Mouse (Mus musculus): ENCODE measurements around the gene Plpp2. TPM values are rescaled to one million over a fixed set of nuclear protein-coding genes. Genes with fewer than 3 reads are reported as not detected.

The Plpp2 gene
- polyA plus RNA-seq, 1 experiment = 23.5 TPM

DNA sequence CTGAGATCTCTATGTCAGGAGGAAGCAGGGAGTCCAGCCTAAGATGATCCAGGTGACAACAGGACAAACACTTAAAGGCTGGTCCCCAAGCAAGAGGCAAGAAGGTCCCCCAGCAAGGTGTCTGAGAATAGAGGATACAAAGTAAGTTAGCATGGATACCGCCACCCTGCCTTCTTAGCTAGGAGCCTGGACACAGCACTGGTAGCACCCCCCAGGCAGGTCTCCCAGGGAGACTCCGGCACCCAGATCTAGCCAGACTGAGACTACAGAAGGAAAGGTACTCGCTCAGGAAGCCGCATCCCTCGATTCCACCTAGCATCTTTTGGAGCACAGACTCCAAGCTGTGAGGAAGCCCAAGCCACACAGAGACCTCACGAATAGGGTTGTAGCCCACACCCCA is 19.6 kb upstream of the Plpp2 start:
- peaks cover 3% of the 10 kb centered on the region; the same call in 1 of the 2 replicates for H3K4me1 ChIP-seq (ENCODE audit: control insufficient read depth, insufficient read depth, low read length)
- H3K27ac ChIP-seq (ENCODE audit: insufficient read depth, low read length) = no peak overlapping the region
- peak overlapping the region; percentile 77 for H3K4me3 ChIP-seq (ENCODE audit: insufficient read depth, low read length)
- TF ChIP-seq POLR2A (IDR thresholded peaks at IDR 0.05; ENCODE audit: low read depth, low read length) (no peak), CTCF (IDR thresholded peaks at IDR 0.05; ENCODE audit: borderline replicate concordance, insufficient read depth, low read length) (no peak)

GRCm38 (mm10) chr10:79552531-79552930 is 18.9 kb upstream of the Plpp2 start:
- no peak for TF ChIP-seq POLR2A (IDR thresholded peaks at IDR 0.05; ENCODE audit: low read depth, low read length)
- TF ChIP-seq CTCF (IDR thresholded peaks at IDR 0.05; ENCODE audit: borderline replicate concordance, insufficient read depth, low read length) = no peak
- H3K27ac ChIP-seq (ENCODE audit: insufficient read depth, low read length) = no peak overlapping the region

GRCm38 (mm10) chr10:79550366-79550765 is 16.8 kb upstream of the Plpp2 start:
- Histone ChIP-seq H3K4me1 (ENCODE audit: control insufficient read depth, insufficient read depth, low read length) (peaks cover 3% of the 10 kb centered on the region; the same call in 1 of the 2 replicates), H3K27ac (ENCODE audit: insufficient read depth, low read length) (no peak overlapping the region), H3K4me3 (ENCODE audit: insufficient read depth, low read length) (no peak overlapping the region)
- TF ChIP-seq CTCF (IDR thresholded peaks at IDR 0.05; ENCODE audit: borderline replicate concordance, insufficient read depth, low read length) (no peak), POLR2A (IDR thresholded peaks at IDR 0.05; ENCODE audit: low read depth, low read length) (no peak)

More at GRCm38 (mm10) chr10:79552531-79552930, 18.9 kb upstream of the Plpp2 start:
- peaks cover 3% of the 10 kb centered on the region; the same call in 1 of the 2 replicates for H3K4me1 ChIP-seq (ENCODE audit: control insufficient read depth, insufficient read depth, low read length)
- H3K4me3 ChIP-seq (ENCODE audit: insufficient read depth, low read length) = no peak overlapping the region

DNA sequence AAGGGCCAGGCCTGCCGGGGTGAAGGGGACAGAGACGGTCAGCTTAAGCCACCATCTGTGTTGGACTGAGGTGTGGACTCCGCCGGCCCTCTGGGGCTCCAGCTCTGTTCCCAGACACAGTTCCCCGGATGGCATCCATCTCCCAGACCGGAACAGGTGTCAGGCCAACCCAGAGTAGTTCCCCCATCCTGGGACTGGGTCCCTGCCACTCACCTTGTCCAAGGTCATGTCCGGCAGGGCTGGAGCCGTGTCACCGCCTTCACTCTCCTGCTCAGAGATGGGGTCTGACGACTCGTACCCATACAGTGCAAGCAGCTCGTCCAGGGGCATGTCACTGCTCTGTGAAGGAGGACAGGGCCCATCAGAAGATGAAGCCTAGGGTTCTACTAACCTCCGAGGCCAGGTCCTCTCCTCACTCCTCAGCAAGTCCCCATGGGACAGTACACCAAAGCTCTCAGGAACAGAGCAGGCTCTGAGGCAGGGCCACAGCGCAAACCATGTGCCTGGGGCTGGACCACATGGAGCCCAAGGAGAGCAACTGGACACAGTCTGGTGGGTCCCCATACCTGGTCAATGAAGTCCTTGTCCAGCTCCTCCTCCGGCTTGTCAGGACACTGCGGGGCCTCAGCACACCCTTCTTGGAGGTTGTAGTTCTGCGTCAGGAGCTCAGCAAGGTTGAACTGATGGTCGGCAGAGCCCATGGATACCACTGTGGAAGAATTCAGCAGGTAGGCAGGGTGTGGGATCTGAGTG is 15.6 kb upstream of the Plpp2 start:
- Histone ChIP-seq H3K4me3 (ENCODE audit: insufficient read depth, low read length) (no peak overlapping the region), H3K27ac (ENCODE audit: insufficient read depth, low read length) (no peak overlapping the region), H3K4me1 (ENCODE audit: control insufficient read depth, insufficient read depth, low read length) (peaks cover 3% of the 10 kb centered on the region; the same call in 1 of the 2 replicates)
- TF ChIP-seq POLR2A (IDR thresholded peaks at IDR 0.05; ENCODE audit: low read depth, low read length) = no peak
- TF ChIP-seq CTCF (IDR thresholded peaks at IDR 0.05; ENCODE audit: borderline replicate concordance, insufficient read depth, low read length) = no peak

DNA sequence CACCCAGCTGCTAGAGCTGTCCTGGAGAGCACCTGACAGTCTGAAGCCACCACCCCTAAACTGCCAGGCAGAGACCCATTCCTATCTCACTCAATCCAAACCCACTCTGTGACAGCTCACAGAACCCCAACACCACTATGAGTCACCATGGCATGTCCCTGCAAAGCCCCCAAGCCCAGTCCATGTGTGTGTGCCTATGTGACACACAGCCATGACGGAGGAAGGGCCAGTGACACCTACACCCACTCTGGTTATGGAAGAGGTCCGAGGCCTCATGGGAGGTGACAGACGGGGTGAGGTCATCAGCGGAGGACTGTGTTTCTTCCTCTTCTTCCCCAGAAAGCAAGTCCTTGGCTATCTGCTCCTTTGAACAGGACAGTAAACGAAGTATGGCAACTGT is 14.9 kb upstream of the Plpp2 start:
- TF ChIP-seq CTCF (IDR thresholded peaks at IDR 0.05; ENCODE audit: borderline replicate concordance, insufficient read depth, low read length) = no peak
- no peak for TF ChIP-seq POLR2A (IDR thresholded peaks at IDR 0.05; ENCODE audit: low read depth, low read length)
- peaks cover 3% of the 10 kb centered on the region; the same call in 1 of the 2 replicates for H3K4me1 ChIP-seq (ENCODE audit: control insufficient read depth, insufficient read depth, low read length)
- no peak overlapping the region for H3K27ac ChIP-seq (ENCODE audit: insufficient read depth, low read length)
- H3K4me3 ChIP-seq (ENCODE audit: insufficient read depth, low read length) = no peak overlapping the region

DNA sequence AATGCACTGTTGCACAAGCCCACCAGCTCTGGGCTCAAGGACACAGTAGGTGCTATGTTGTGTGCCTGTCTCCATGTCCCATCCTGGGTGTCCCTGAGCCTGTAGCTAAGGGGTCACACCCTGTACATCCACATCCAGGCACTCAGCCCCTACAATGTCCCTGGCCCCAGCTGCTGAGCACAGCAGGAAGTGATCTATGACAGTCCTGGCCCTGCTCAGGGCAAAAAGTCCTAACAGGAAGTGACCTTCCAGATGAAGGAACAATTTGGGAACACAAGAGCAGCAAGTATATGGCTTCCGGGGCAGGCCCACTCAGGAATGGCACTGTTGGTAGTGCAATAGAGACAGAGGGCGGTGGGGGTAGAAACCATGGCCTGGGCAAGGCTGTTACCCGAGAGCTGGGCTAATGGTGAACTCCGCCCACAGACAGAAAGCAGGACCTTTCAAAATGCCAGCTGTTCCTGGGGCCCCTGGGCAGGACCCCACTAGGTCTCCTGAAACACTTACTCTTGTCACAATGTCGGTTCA is 13.6 kb upstream of the Plpp2 start:
- Histone ChIP-seq H3K4me3 (ENCODE audit: insufficient read depth, low read length) (no peak overlapping the region), H3K27ac (ENCODE audit: insufficient read depth, low read length) (no peak overlapping the region), H3K4me1 (ENCODE audit: control insufficient read depth, insufficient read depth, low read length) (no peaks in the 10 kb centered on the region)
- TF ChIP-seq POLR2A (IDR thresholded peaks at IDR 0.05; ENCODE audit: low read depth, low read length) (no peak), CTCF (IDR thresholded peaks at IDR 0.05; ENCODE audit: borderline replicate concordance, insufficient read depth, low read length) (no peak)

DNA sequence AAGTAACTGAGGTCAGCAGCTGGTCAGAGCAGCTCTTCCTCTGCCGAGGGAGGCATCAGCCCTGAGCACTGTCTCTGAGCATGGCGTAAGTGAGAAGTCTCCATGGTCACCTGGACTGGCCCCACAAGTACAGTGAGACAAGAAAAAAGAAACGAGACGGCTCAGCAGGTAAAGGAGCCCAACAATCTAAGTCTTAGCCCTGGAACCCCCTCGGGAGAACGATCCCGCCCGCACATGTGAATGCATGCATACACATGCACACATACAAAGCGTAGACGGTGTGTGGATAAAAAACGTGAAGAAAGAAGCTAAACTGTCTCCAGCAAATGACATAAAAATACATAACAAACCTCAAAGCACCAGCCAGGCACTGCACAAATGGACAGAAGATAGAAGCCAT is 12.9 kb upstream of the Plpp2 start:
- Histone ChIP-seq H3K4me1 (ENCODE audit: control insufficient read depth, insufficient read depth, low read length) (no peaks in the 10 kb centered on the region), H3K27ac (ENCODE audit: insufficient read depth, low read length) (no peak overlapping the region), H3K4me3 (ENCODE audit: insufficient read depth, low read length) (no peak overlapping the region)
- TF ChIP-seq POLR2A (IDR thresholded peaks at IDR 0.05; ENCODE audit: low read depth, low read length) (no peak), CTCF (IDR thresholded peaks at IDR 0.05; ENCODE audit: borderline replicate concordance, insufficient read depth, low read length) (no peak)

DNA sequence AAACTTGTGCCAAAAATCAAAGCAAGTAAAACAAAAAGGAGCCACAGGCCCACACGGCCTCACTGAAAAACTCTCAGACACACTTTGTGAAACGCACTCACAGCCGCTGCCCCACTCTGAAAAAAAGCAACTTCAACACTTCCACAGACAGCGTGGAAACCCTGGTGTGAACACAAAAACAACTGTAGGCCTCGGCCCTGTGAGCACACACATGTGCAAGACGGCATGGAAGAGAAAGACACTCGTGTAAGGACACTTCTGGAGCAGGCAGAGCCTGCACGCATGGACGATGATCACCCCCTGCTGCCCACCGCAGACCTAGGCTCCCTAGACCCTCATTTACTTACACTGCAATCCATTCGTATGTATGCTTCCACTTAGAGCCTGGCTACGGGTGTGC is 12.3 kb upstream of the Plpp2 start:
- no peaks in the 10 kb centered on the region for H3K4me1 ChIP-seq (ENCODE audit: control insufficient read depth, insufficient read depth, low read length)
- H3K27ac ChIP-seq (ENCODE audit: insufficient read depth, low read length) = no peak overlapping the region
- no peak overlapping the region for H3K4me3 ChIP-seq (ENCODE audit: insufficient read depth, low read length)
- no peak for TF ChIP-seq CTCF (IDR thresholded peaks at IDR 0.05; ENCODE audit: borderline replicate concordance, insufficient read depth, low read length)
- TF ChIP-seq POLR2A (IDR thresholded peaks at IDR 0.05; ENCODE audit: low read depth, low read length) = no peak

DNA sequence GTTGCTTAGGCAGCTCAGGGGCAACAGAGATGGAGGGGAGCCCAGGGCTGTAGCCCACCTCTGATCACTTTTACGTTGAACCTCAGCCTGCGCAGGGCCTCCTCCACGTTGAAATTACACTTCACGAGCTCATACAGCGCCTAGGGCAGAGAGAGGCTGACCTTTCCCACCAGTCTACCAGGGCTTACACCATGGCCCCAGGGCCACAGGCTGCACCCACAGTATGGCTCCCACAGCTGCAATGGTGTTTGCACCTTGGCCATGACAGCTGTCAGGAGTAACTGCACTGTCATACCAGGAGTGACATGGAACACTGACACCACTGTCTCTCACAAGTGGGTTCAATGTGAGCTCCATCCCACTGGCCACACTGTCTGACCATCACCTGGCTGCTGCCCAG is 11.0 kb upstream of the Plpp2 start:
- H3K4me3 ChIP-seq (ENCODE audit: insufficient read depth, low read length) = no peak overlapping the region

More for the DNA sequence above, 11.0 kb upstream of the Plpp2 start:
- H3K4me1 ChIP-seq (ENCODE audit: control insufficient read depth, insufficient read depth, low read length) = no peaks in the 10 kb centered on the region
- no peak overlapping the region for H3K27ac ChIP-seq (ENCODE audit: insufficient read depth, low read length)
- TF ChIP-seq CTCF (IDR thresholded peaks at IDR 0.05; ENCODE audit: borderline replicate concordance, insufficient read depth, low read length) (no peak), POLR2A (IDR thresholded peaks at IDR 0.05; ENCODE audit: low read depth, low read length) (no peak)

All from embryonic fibroblast, embryonic 13.5 days (primary cell).